Mouse (Mus musculus): Measurements from ENCODE around the gene Timm17a. TPM values are rescaled to one million over a fixed set of nuclear protein-coding genes. Genes with fewer than 3 reads are reported as not detected.

Timm17a gene
- polyA plus RNA-seq, 1 experiment from 2014 or later: 155 TPM

- Histone ChIP-seq H3K27me3 (no peaks in the 10 kb centered on the region), H3K9me3 (no peaks in the 10 kb centered on the region), H3K9ac (replicated peaks) (no peak overlapping the region), H3K4me1 (replicated peaks) (no peaks in the 10 kb centered on the region), H3K4me3 (replicated peaks) (no peak overlapping the region), H3K36me3 (peaks cover 93% of the 10 kb centered on the region), H3K4me2 (replicated peaks) (no peak overlapping the region), H3K27ac (no peak overlapping the region)
- 91% methylated on average over 10 of the region's 10 CpGs for WGBS
- no peak for ATAC-seq
Measured at GRCm38 (mm10) chr1:135267663-135268446, 45.7 kb downstream of the Timm17a start.

GRCm38 (mm10) chr1:135265834-135266233, 47.7 kb downstream of the Timm17a start:
- Histone ChIP-seq H3K4me3 (replicated peaks) (no peak overlapping the region), H3K4me2 (replicated peaks) (no peak overlapping the region), H3K27ac (no peak overlapping the region), H3K9me3 (no peaks in the 10 kb centered on the region), H3K27me3 (no peaks in the 10 kb centered on the region), H3K4me1 (replicated peaks) (no peaks in the 10 kb centered on the region), H3K9ac (replicated peaks) (no peak overlapping the region), H3K36me3 (peaks cover 90% of the 10 kb centered on the region)
- ATAC-seq: no peak
- 85% methylated on average over 5 of the region's 5 CpGs for WGBS

- no peaks in the 10 kb centered on the region for H3K27me3 ChIP-seq
- peaks cover 71% of the 10 kb centered on the region for H3K36me3 ChIP-seq
- 91% methylated on average over 9 of the region's 9 CpGs for WGBS
- no peak overlapping the region for H3K4me3 ChIP-seq (replicated peaks)
- H3K27ac ChIP-seq: no peak overlapping the region
- no peak overlapping the region for H3K4me2 ChIP-seq (replicated peaks)
- ATAC-seq: no peak
- H3K9me3 ChIP-seq: no peaks in the 10 kb centered on the region
- H3K4me1 ChIP-seq (replicated peaks): peaks cover 7% of the 10 kb centered on the region
- H3K9ac ChIP-seq (replicated peaks): no peak overlapping the region
Measured at GRCm38 (mm10) chr1:135263316-135263715, 50.3 kb downstream of the Timm17a start.

GRCm38 (mm10) chr1:135262329-135262728, 51.2 kb downstream of the Timm17a start:
- Histone ChIP-seq H3K4me1 (replicated peaks) (peaks cover 10% of the 10 kb centered on the region), H3K9me3 (no peaks in the 10 kb centered on the region), H3K4me3 (replicated peaks) (no peak overlapping the region), H3K36me3 (peaks cover 61% of the 10 kb centered on the region), H3K4me2 (replicated peaks) (no peak overlapping the region), H3K27me3 (no peaks in the 10 kb centered on the region), H3K9ac (replicated peaks) (no peak overlapping the region), H3K27ac (no peak overlapping the region)
- no peak for ATAC-seq
- 78% methylated on average over 3 of the region's 3 CpGs for WGBS

GRCm38 (mm10) chr1:135260931-135261330, 52.6 kb downstream of the Timm17a start:
- H3K36me3 ChIP-seq: peaks cover 47% of the 10 kb centered on the region
- H3K9ac ChIP-seq (replicated peaks): no peak overlapping the region
- no peak overlapping the region for H3K4me2 ChIP-seq (replicated peaks)
- whole genome bisulfite sequencing: 78% methylated on average over 6 of the region's 6 CpGs
- no peak for ATAC-seq
- H3K9me3 ChIP-seq: no peaks in the 10 kb centered on the region
- no peak overlapping the region for H3K27ac ChIP-seq
- no peaks in the 10 kb centered on the region for H3K27me3 ChIP-seq
- H3K4me3 ChIP-seq (replicated peaks): no peak overlapping the region
- peaks cover 10% of the 10 kb centered on the region for H3K4me1 ChIP-seq (replicated peaks)

- peaks cover 28% of the 10 kb centered on the region for H3K36me3 ChIP-seq
- WGBS: 2% methylated on average over 10 of the region's 10 CpGs
- H3K4me3 ChIP-seq (replicated peaks): peak overlapping the region; percentile 16
- H3K4me2 ChIP-seq (replicated peaks): peak overlapping the region; percentile 50
- H3K27me3 ChIP-seq: no peaks in the 10 kb centered on the region
- H3K27ac ChIP-seq: peak overlapping the region; percentile 15; the same call in 1 of the 2 replicates
- peaks cover 10% of the 10 kb centered on the region for H3K4me1 ChIP-seq (replicated peaks)
- peak; percentile 88 for ATAC-seq
- H3K9ac ChIP-seq (replicated peaks): no peak overlapping the region
- no peaks in the 10 kb centered on the region for H3K9me3 ChIP-seq
Measured at GRCm38 (mm10) chr1:135259128-135259436, 54.5 kb downstream of the Timm17a start.

- peak within 1 kb of the TSS; percentile 15; the same call in 1 of the 2 replicates for H3K27ac ChIP-seq
- H3K4me1 ChIP-seq (replicated peaks): peaks cover 10% of the 10 kb centered on the region
- peak; percentile 69 for ATAC-seq
- WGBS: 6% methylated on average over 19 of the region's 19 CpGs
- no peaks in the 10 kb centered on the region for H3K9me3 ChIP-seq
- no peak within 1 kb of the TSS for H3K9ac ChIP-seq (replicated peaks)
- H3K4me2 ChIP-seq (replicated peaks): peak within 1 kb of the TSS; percentile 50
- H3K4me3 ChIP-seq (replicated peaks): peak within 1 kb of the TSS; percentile 16
- no peaks in the 10 kb centered on the region for H3K27me3 ChIP-seq
- peaks cover 23% of the 10 kb centered on the region for H3K36me3 ChIP-seq
Measured at GRCm38 (mm10) chr1:135258380-135259127, 55.0 kb downstream of the Timm17a start, which contains the start of gene Elf3. Elf3 (minus strand) TSS chr1:135258568.

GRCm38 (mm10) chr1:135256299-135256698, 57.3 kb downstream of the Timm17a start:
- WGBS: 83% methylated on average over 6 of the region's 6 CpGs
- no peak overlapping the region for H3K9ac ChIP-seq (replicated peaks)
- H3K36me3 ChIP-seq: peaks cover under 1% of the 10 kb centered on the region; the same call in 1 of the 2 replicates
- no peak for ATAC-seq
- no peaks in the 10 kb centered on the region for H3K9me3 ChIP-seq
- H3K4me1 ChIP-seq (replicated peaks): peaks cover 10% of the 10 kb centered on the region
- no peaks in the 10 kb centered on the region for H3K27me3 ChIP-seq
- no peak overlapping the region for H3K27ac ChIP-seq
- no peak overlapping the region for H3K4me2 ChIP-seq (replicated peaks)
- no peak overlapping the region for H3K4me3 ChIP-seq (replicated peaks)

- Histone ChIP-seq H3K36me3 (no peaks in the 10 kb centered on the region), H3K4me3 (replicated peaks) (no peak overlapping the region), H3K27ac (no peak overlapping the region), H3K4me1 (replicated peaks) (peaks cover 8% of the 10 kb centered on the region), H3K4me2 (replicated peaks) (no peak overlapping the region), H3K9me3 (no peaks in the 10 kb centered on the region), H3K9ac (replicated peaks) (no peak overlapping the region), H3K27me3 (0 out of 2 replicates have a peak, but pooled peaks cover 6% of the 10 kb centered on the region)
- no peak for ATAC-seq
- 65% methylated on average over 4 of the region's 4 CpGs for WGBS
Measured at GRCm38 (mm10) chr1:135252854-135253253, 60.7 kb downstream of the Timm17a start.

GRCm38 (mm10) chr1:135251405-135251804, 62.2 kb downstream of the Timm17a start:
- Histone ChIP-seq H3K27ac (no peak overlapping the region), H3K4me3 (replicated peaks) (no peak overlapping the region), H3K9ac (replicated peaks) (no peak overlapping the region), H3K27me3 (0 out of 2 replicates have a peak, but pooled peaks cover 6% of the 10 kb centered on the region), H3K9me3 (no peaks in the 10 kb centered on the region), H3K4me2 (replicated peaks) (no peak overlapping the region), H3K4me1 (replicated peaks) (peaks cover 8% of the 10 kb centered on the region), H3K36me3 (no peaks in the 10 kb centered on the region)
- ATAC-seq: no peak
- WGBS: 89% methylated on average over 8 of the region's 8 CpGs

GRCm38 (mm10) chr1:135250706-135251105, 62.9 kb downstream of the Timm17a start:
- Histone ChIP-seq H3K4me2 (replicated peaks) (no peak overlapping the region), H3K9me3 (no peaks in the 10 kb centered on the region), H3K4me3 (replicated peaks) (no peak overlapping the region), H3K27ac (no peak overlapping the region), H3K9ac (replicated peaks) (no peak overlapping the region), H3K4me1 (replicated peaks) (peaks cover 8% of the 10 kb centered on the region), H3K36me3 (no peaks in the 10 kb centered on the region), H3K27me3 (0 out of 2 replicates have a peak, but pooled peaks cover 6% of the 10 kb centered on the region)
- WGBS: 77% methylated on average over 2 of the region's 3 CpGs
- ATAC-seq: no peak

- WGBS: 7% methylated on average over 15 of the region's 15 CpGs
- Histone ChIP-seq H3K4me1 (replicated peaks) (peaks cover 8% of the 10 kb centered on the region), H3K4me3 (replicated peaks) (peak overlapping the region; percentile 34), H3K27ac (no peak overlapping the region), H3K9me3 (no peaks in the 10 kb centered on the region), H3K36me3 (no peaks in the 10 kb centered on the region), H3K27me3 (0 out of 2 replicates have a peak, but pooled peaks cover 6% of the 10 kb centered on the region), H3K9ac (replicated peaks) (peak overlapping the region; percentile 12), H3K4me2 (replicated peaks) (peak overlapping the region; percentile 50)
- peak; percentile 91 for ATAC-seq
Measured at GRCm38 (mm10) chr1:135248434-135248850, 65.1 kb downstream of the Timm17a start.
